Mouse (Mus musculus): ENCODE measurements around the gene Gm28038. TPM values are rescaled to one million over a fixed set of nuclear protein-coding genes. Genes with fewer than 3 reads are reported as not detected.

The Gm28038 gene
- polyA plus RNA-seq, 1 experiment from 2014 or later: not detected

- no peak overlapping the region for H3K4me3 ChIP-seq (ENCODE audit: low read length)
- ATAC-seq: no peak
- no peaks in the 10 kb centered on the region for H3K4me1 ChIP-seq (ENCODE audit: control insufficient read depth, insufficient read depth, low read length)
- 96% methylated on average over 2 of the region's 2 CpGs for WGBS
- H3K4me2 ChIP-seq (ENCODE audit: low read depth, low read length): no peak overlapping the region
- no peak overlapping the region for H3K27ac ChIP-seq (ENCODE audit: low read length)
- H3K36me3 ChIP-seq (ENCODE audit: control insufficient read depth, insufficient read depth, low read length): peaks cover 44% of the 10 kb centered on the region
- H3K27me3 ChIP-seq (replicated peaks; ENCODE audit: control insufficient read depth, insufficient read depth, low read length): no peaks in the 10 kb centered on the region
- H3K9me3 ChIP-seq (ENCODE audit: control insufficient read depth, low read length): no peaks in the 10 kb centered on the region
- no peak overlapping the region for H3K9ac ChIP-seq (ENCODE audit: low read depth, low read length)
Measured at GRCm38 (mm10) chr2:30335324-30335723, 54.5 kb downstream of the Gm28038 start.

- no peaks in the 10 kb centered on the region for H3K9me3 ChIP-seq (ENCODE audit: control insufficient read depth, low read length)
- H3K9ac ChIP-seq (ENCODE audit: low read depth, low read length): no peak overlapping the region
- peaks cover 42% of the 10 kb centered on the region for H3K36me3 ChIP-seq (ENCODE audit: control insufficient read depth, insufficient read depth, low read length)
- WGBS: 84% methylated on average over 16 of the region's 16 CpGs
- ATAC-seq: no peak
- H3K4me2 ChIP-seq (ENCODE audit: low read depth, low read length): no peak overlapping the region
- no peaks in the 10 kb centered on the region for H3K27me3 ChIP-seq (replicated peaks; ENCODE audit: control insufficient read depth, insufficient read depth, low read length)
- no peak overlapping the region for H3K27ac ChIP-seq (ENCODE audit: low read length)
- H3K4me3 ChIP-seq (ENCODE audit: low read length): no peak overlapping the region
- H3K4me1 ChIP-seq (ENCODE audit: control insufficient read depth, insufficient read depth, low read length): no peaks in the 10 kb centered on the region
Measured at GRCm38 (mm10) chr2:30336174-30336915, 55.5 kb downstream of the Gm28038 start.

GRCm38 (mm10) chr2:30337179-30337578 lies 56.3 kb downstream of the Gm28038 start:
- ATAC-seq: no peak
- 84% methylated on average over 12 of the region's 12 CpGs for WGBS
- H3K27me3 ChIP-seq (replicated peaks; ENCODE audit: control insufficient read depth, insufficient read depth, low read length): no peaks in the 10 kb centered on the region
- no peak overlapping the region for H3K9ac ChIP-seq (ENCODE audit: low read depth, low read length)
- H3K36me3 ChIP-seq (ENCODE audit: control insufficient read depth, insufficient read depth, low read length): peaks cover 48% of the 10 kb centered on the region
- no peaks in the 10 kb centered on the region for H3K4me1 ChIP-seq (ENCODE audit: control insufficient read depth, insufficient read depth, low read length)
- no peak overlapping the region for H3K4me3 ChIP-seq (ENCODE audit: low read length)
- H3K4me2 ChIP-seq (ENCODE audit: low read depth, low read length): no peak overlapping the region
- H3K9me3 ChIP-seq (ENCODE audit: control insufficient read depth, low read length): no peaks in the 10 kb centered on the region
- no peak overlapping the region for H3K27ac ChIP-seq (ENCODE audit: low read length)

- H3K9me3 ChIP-seq (ENCODE audit: control insufficient read depth, low read length): no peaks in the 10 kb centered on the region
- ATAC-seq: no peak
- H3K4me2 ChIP-seq (ENCODE audit: low read depth, low read length): no peak overlapping the region
- peaks cover 48% of the 10 kb centered on the region for H3K36me3 ChIP-seq (ENCODE audit: control insufficient read depth, insufficient read depth, low read length)
- H3K4me3 ChIP-seq (ENCODE audit: low read length): no peak overlapping the region
- H3K9ac ChIP-seq (ENCODE audit: low read depth, low read length): no peak overlapping the region
- no peaks in the 10 kb centered on the region for H3K4me1 ChIP-seq (ENCODE audit: control insufficient read depth, insufficient read depth, low read length)
- 88% methylated on average over 3 of the region's 3 CpGs for WGBS
- no peaks in the 10 kb centered on the region for H3K27me3 ChIP-seq (replicated peaks; ENCODE audit: control insufficient read depth, insufficient read depth, low read length)
- H3K27ac ChIP-seq (ENCODE audit: low read length): no peak overlapping the region
Measured at GRCm38 (mm10) chr2:30342061-30342460, 61.2 kb downstream of the Gm28038 start.

- Histone ChIP-seq H3K27ac (ENCODE audit: low read length) (no peak overlapping the region), H3K9me3 (ENCODE audit: control insufficient read depth, low read length) (no peaks in the 10 kb centered on the region), H3K27me3 (replicated peaks; ENCODE audit: control insufficient read depth, insufficient read depth, low read length) (no peaks in the 10 kb centered on the region), H3K4me1 (ENCODE audit: control insufficient read depth, insufficient read depth, low read length) (no peaks in the 10 kb centered on the region), H3K4me2 (ENCODE audit: low read depth, low read length) (no peak overlapping the region), H3K4me3 (ENCODE audit: low read length) (no peak overlapping the region), H3K36me3 (ENCODE audit: control insufficient read depth, insufficient read depth, low read length) (peaks cover 44% of the 10 kb centered on the region), H3K9ac (ENCODE audit: low read depth, low read length) (no peak overlapping the region)
- ATAC-seq: no peak
- WGBS: 92% methylated on average over 7 of the region's 7 CpGs
Measured at GRCm38 (mm10) chr2:30342544-30342943, 61.7 kb downstream of the Gm28038 start.

GRCm38 (mm10) chr2:30343601-30344137 lies 62.8 kb downstream of the Gm28038 start:
- Histone ChIP-seq H3K9me3 (ENCODE audit: control insufficient read depth, low read length) (no peaks in the 10 kb centered on the region), H3K9ac (ENCODE audit: low read depth, low read length) (no peak overlapping the region), H3K4me2 (ENCODE audit: low read depth, low read length) (no peak overlapping the region), H3K4me1 (ENCODE audit: control insufficient read depth, insufficient read depth, low read length) (no peaks in the 10 kb centered on the region), H3K36me3 (ENCODE audit: control insufficient read depth, insufficient read depth, low read length) (peaks cover 42% of the 10 kb centered on the region), H3K27ac (ENCODE audit: low read length) (no peak overlapping the region), H3K4me3 (ENCODE audit: low read length) (no peak overlapping the region), H3K27me3 (replicated peaks; ENCODE audit: control insufficient read depth, insufficient read depth, low read length) (no peaks in the 10 kb centered on the region)
- WGBS: 61% methylated on average over 14 of the region's 14 CpGs
- ATAC-seq: no peak

GRCm38 (mm10) chr2:30345971-30346676 lies 65.3 kb downstream of the Gm28038 start:
- Histone ChIP-seq H3K9ac (ENCODE audit: low read depth, low read length) (no peak overlapping the region), H3K36me3 (ENCODE audit: control insufficient read depth, insufficient read depth, low read length) (peaks cover 36% of the 10 kb centered on the region)

GRCm38 (mm10) chr2:30349196-30349595 lies 68.4 kb downstream of the Gm28038 start:
- no peak overlapping the region for H3K4me2 ChIP-seq (ENCODE audit: low read depth, low read length)
- WGBS: 93% methylated on average over 6 of the region's 6 CpGs

More at GRCm38 (mm10) chr2:30345971-30346676, 65.3 kb downstream of the Gm28038 start:
- ATAC-seq: no peak
- no peaks in the 10 kb centered on the region for H3K9me3 ChIP-seq (ENCODE audit: control insufficient read depth, low read length)
- no peak overlapping the region for H3K4me3 ChIP-seq (ENCODE audit: low read length)
- no peaks in the 10 kb centered on the region for H3K4me1 ChIP-seq (ENCODE audit: control insufficient read depth, insufficient read depth, low read length)
- H3K27ac ChIP-seq (ENCODE audit: low read length): no peak overlapping the region
- H3K27me3 ChIP-seq (replicated peaks; ENCODE audit: control insufficient read depth, insufficient read depth, low read length): no peaks in the 10 kb centered on the region
- 91% methylated on average over 7 of the region's 7 CpGs for WGBS
- no peak overlapping the region for H3K4me2 ChIP-seq (ENCODE audit: low read depth, low read length)

More at GRCm38 (mm10) chr2:30349196-30349595, 68.4 kb downstream of the Gm28038 start:
- Histone ChIP-seq H3K27ac (ENCODE audit: low read length) (no peak overlapping the region), H3K36me3 (ENCODE audit: control insufficient read depth, insufficient read depth, low read length) (peaks cover 26% of the 10 kb centered on the region; the same call in 1 of the 2 replicates), H3K4me3 (ENCODE audit: low read length) (no peak overlapping the region), H3K9ac (ENCODE audit: low read depth, low read length) (no peak overlapping the region), H3K9me3 (ENCODE audit: control insufficient read depth, low read length) (no peaks in the 10 kb centered on the region), H3K27me3 (replicated peaks; ENCODE audit: control insufficient read depth, insufficient read depth, low read length) (no peaks in the 10 kb centered on the region), H3K4me1 (ENCODE audit: control insufficient read depth, insufficient read depth, low read length) (no peaks in the 10 kb centered on the region)
- ATAC-seq: no peak

All from intestine, embryonic 16.5 days (tissue).